Mouse (Mus musculus) common myeloid progenitor, adult 5-6 weeks (primary cell): ENCODE results near the gene Pde6g. TPM values are rescaled to one million over a fixed set of nuclear protein-coding genes. Genes with fewer than 3 reads are reported as not detected.
"Not testable (repeated sequence)": the region's sequence is repeated elsewhere in the genome, so short reads cannot be mapped to it uniquely, and the experiment has no call there.

ENCODE experiments used
- ATAC-seq: replicated peaks from 2 replicates; pipeline ENCODE4 v1.8.0; 2016; ENCODE audit warnings: low read depth, mild to moderate bottlenecking, moderate TSS enrichment, inconsistent platforms; ENCODE audit not compliant: poor library complexity, severe bottlenecking
- total RNA-seq: library from RNA; stranded (forward); fragments of 200-1000, 187-1606 nt; gene quantifications from 2 replicates; pipeline ENCODE4 v1.2.3, GENCODE M21; 2017

The Pde6g gene
- total RNA-seq, 1 experiment from 2014 or later: not detected

GRCm38 (mm10) chr11:120426727-120427126 is 26.6 kb downstream of the Pde6g start:
- no peak for ATAC-seq

GRCm38 (mm10) chr11:120423569-120424295 is 29.6 kb downstream of the Pde6g start:
- ATAC-seq: peak; percentile 88

GRCm38 (mm10) chr11:120422651-120423568 is 30.4 kb downstream of the Pde6g start:
- ATAC-seq: no peak

GRCm38 (mm10) chr11:120418592-120418991 is 34.7 kb downstream of the Pde6g start:
- no peak for ATAC-seq

- no peak for ATAC-seq
These were observed 35.4 kb downstream of the Pde6g start for GRCm38 (mm10) chr11:120417852-120418251.

- ATAC-seq: not testable (repeated sequence)
These were observed 39.7 kb downstream of the Pde6g start for GRCm38 (mm10) chr11:120413621-120414020.

- no peak for ATAC-seq
These were observed 46.9 kb downstream of the Pde6g start for GRCm38 (mm10) chr11:120406445-120406844.

- peak; percentile 75 for ATAC-seq
These were observed 47.4 kb downstream of the Pde6g start for GRCm38 (mm10) chr11:120405867-120406266.

- peak; percentile 82 for ATAC-seq
These were observed 48.5 kb downstream of the Pde6g start for GRCm38 (mm10) chr11:120404814-120405213.

- ATAC-seq: peak; percentile 47; the same call in 1 of the 2 replicates
These were observed 54.0 kb downstream of the Pde6g start for GRCm38 (mm10) chr11:120399319-120399718.

Other genes starting within 250 kb of the Pde6g start
- gene Bahcc1, start 220.6 kb downstream of the Pde6g start, total RNA-seq: 6.1 and 13.2 TPM in 2 replicates
- 857 and 890 TPM in 2 replicates for gene Actg1, start 105.0 kb downstream of the Pde6g start, total RNA-seq
- not detected in 2 replicates for gene Fscn2, start 92.0 kb downstream of the Pde6g start, total RNA-seq
- gene Faap100, start 74.7 kb downstream of the Pde6g start, total RNA-seq: 6.6 and 18.3 TPM in 2 replicates
- 29.8 and 37.9 TPM in 2 replicates for gene Nploc4, start 15.8 kb downstream of the Pde6g start, total RNA-seq
- gene Tspan10, start 10.9 kb downstream of the Pde6g start, total RNA-seq: not detected in 2 replicates
- 6.5 and 13.6 TPM in 2 replicates for gene Oxld1, start 4.6 kb upstream of the Pde6g start, total RNA-seq
- 73.3 and 101 TPM in 2 replicates for gene Ccdc137, start 4.6 kb upstream of the Pde6g start, total RNA-seq
- gene Arl16, start 14.1 kb upstream of the Pde6g start, total RNA-seq: 7.7 and 9.4 TPM in 2 replicates
- 121 and 140 TPM in 2 replicates for gene Mrpl12, start 31.1 kb upstream of the Pde6g start, total RNA-seq
- 8.2 and 12.1 TPM in 2 replicates for gene Slc25a10, start 38.3 kb upstream of the Pde6g start, total RNA-seq
- gene Gcgr, start 77.2 kb upstream of the Pde6g start, total RNA-seq: not detected in 2 replicates
- 26.5 and 31.0 TPM in 2 replicates for gene Mcrip1, start 96.2 kb upstream of the Pde6g start, total RNA-seq
- not detected in 2 replicates for gene Ppp1r27, start 97.6 kb upstream of the Pde6g start, total RNA-seq
- 494 and 545 TPM in 2 replicates for gene P4hb, start 119.8 kb upstream of the Pde6g start, total RNA-seq
- gene Arhgdia, start 128.1 kb upstream of the Pde6g start, total RNA-seq: 148 and 170 TPM in 2 replicates
- 248 and 287 TPM in 2 replicates for gene Alyref, start 144.9 kb upstream of the Pde6g start, total RNA-seq
- 27.2 and 32.1 TPM in 2 replicates for gene Anapc11, start 144.9 kb upstream of the Pde6g start, total RNA-seq
- not detected in 2 replicates for gene Npb, start 155.0 kb upstream of the Pde6g start, total RNA-seq
- 34.5 and 38.6 TPM in 2 replicates for gene Pcyt2, start 164.4 kb upstream of the Pde6g start, total RNA-seq
- 45.8 and 50.4 TPM in 2 replicates for gene Sirt7, start 171.7 kb upstream of the Pde6g start, total RNA-seq
- 20.3 and 22.1 TPM in 2 replicates for gene Mafg, start 180.1 kb upstream of the Pde6g start, total RNA-seq
- gene Pycr1, start 190.3 kb upstream of the Pde6g start, total RNA-seq: 9.9 and 11.7 TPM in 2 replicates
- not detected in 2 replicates for gene Myadml2, start 194.7 kb upstream of the Pde6g start, total RNA-seq
- not detected in 2 replicates for gene Notum, start 207.7 kb upstream of the Pde6g start, total RNA-seq
- gene Aspscr1, start 219.5 kb upstream of the Pde6g start, total RNA-seq: 31.8 and 44.9 TPM in 2 replicates